Mouse (Mus musculus) heart, embryonic 13.5 days (tissue): Measurements from ENCODE around the gene Nlrp2. TPM values are rescaled to one million over a fixed set of nuclear protein-coding genes. Genes with fewer than 3 reads are reported as not detected.

Experiments
- ATAC-seq: fragments of 200-750 bp; cut with Nextera tagmentation; 2 replicates; pipeline ENCODE4 v1.8.0; 2017; ENCODE audit warnings: moderate TSS enrichment; ENCODE audit not compliant: insufficient number of reproducible peaks, low FRiP score, low TSS enrichment; ENCODE audit errors: extremely low read depth
- H3K27ac ChIP-seq: fragments of 300-500 bp; sonication (generic); replicated peaks from 2 replicates; pipeline ENCODE4 v1.5.1; 2015; ENCODE audit warnings: moderate library complexity, mild to moderate bottlenecking, inconsistent platforms
- H3K27me3 ChIP-seq: fragments of 300-500 bp; sonication (generic); replicated peaks from 2 replicates; pipeline ENCODE4 v1.6.1; 2015; ENCODE audit warnings: mild to moderate bottlenecking, inconsistent platforms
- H3K36me3 ChIP-seq: fragments of 300-500 bp; sonication (generic); 2 replicates; pipeline ENCODE4 v1.6.1; 2015; ENCODE audit warnings: mild to moderate bottlenecking, inconsistent platforms
- H3K4me1 ChIP-seq: fragments of 300-500 bp; sonication (generic); 2 replicates; pipeline ENCODE4 v1.6.1; 2015; ENCODE audit warnings: inconsistent platforms
- H3K4me2 ChIP-seq: fragments of 300-500 bp; sonication (generic); 2 replicates; pipeline ENCODE4 v1.6.1; 2015; ENCODE audit warnings: inconsistent platforms, mild to moderate bottlenecking, moderate library complexity
- H3K4me3 ChIP-seq: fragments of 300-500 bp; sonication (generic); 2 replicates; pipeline ENCODE4 v1.5.1; 2015; ENCODE audit warnings: moderate library complexity, mild to moderate bottlenecking, inconsistent platforms
- H3K9ac ChIP-seq: fragments of 300-500 bp; sonication (generic); 2 replicates; pipeline ENCODE4 v1.6.1; 2015; ENCODE audit warnings: inconsistent platforms, mild to moderate bottlenecking, moderate library complexity
- H3K9me3 ChIP-seq: fragments of 300-500 bp; sonication (generic); 2 replicates; pipeline ENCODE4 v1.6.1; 2016; ENCODE audit warnings: inconsistent platforms
- WGBS: fragments of 180-500 bp; shearing (Covaris S2); methylation state at CpG from one replicate; pipeline ENCODE4 v1.1.7; 2015; ENCODE audit warnings: mixed read lengths; 5-methylcytosine and 5-hydroxymethylcytosine counted together
- polyA plus RNA-seq: library from polyadenylated mRNA; unstranded; fragments of >200 nt; fragmentation: Nextera tagmentation; extraction: Ambion mirVana; gene quantifications from 2 replicates; pipeline ENCODE4 v1.2.1, GENCODE M21; 2015

Gene Nlrp2
- polyA plus RNA-seq, result not detected in 2 replicates

DNA sequence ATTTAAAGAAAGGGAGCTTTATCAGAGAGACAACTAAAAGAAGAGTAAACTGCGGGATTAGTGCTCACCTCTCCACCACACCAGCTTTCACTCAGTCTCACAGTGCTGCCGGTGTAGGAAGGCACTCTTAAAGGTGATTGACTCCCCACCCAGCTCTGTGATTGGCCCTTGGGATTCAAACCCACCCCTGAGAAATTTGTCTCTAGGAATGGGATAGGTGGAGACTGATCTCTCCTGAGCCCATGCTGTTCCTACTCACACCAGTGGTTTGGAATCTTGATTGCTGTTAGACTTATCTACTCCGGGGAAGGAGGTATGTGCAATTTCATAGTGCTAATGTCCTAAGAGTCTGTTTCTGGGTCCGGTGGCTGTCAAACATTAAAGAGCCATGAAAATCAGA is at the start of gene Nlrp2:
Nlrp2 (minus strand) TSS at position 101 of the 400 bp plus-strand sequence.
- ATAC-seq, result no peak
- no peak within 1 kb of the TSS for H3K4me3 ChIP-seq
- peaks cover 46% of the 10 kb centered on the region for H3K9me3 ChIP-seq
- H3K27me3 ChIP-seq, result no peaks in the 10 kb centered on the region
- H3K4me2 ChIP-seq, result no peak within 1 kb of the TSS
- no peak within 1 kb of the TSS for H3K27ac ChIP-seq
- no peak within 1 kb of the TSS for H3K9ac ChIP-seq
- H3K36me3 ChIP-seq, result no peaks in the 10 kb centered on the region
- H3K4me1 ChIP-seq, result no peaks in the 10 kb centered on the region
- WGBS, result 70% methylated on average over 4 of the region's 4 CpGs

DNA sequence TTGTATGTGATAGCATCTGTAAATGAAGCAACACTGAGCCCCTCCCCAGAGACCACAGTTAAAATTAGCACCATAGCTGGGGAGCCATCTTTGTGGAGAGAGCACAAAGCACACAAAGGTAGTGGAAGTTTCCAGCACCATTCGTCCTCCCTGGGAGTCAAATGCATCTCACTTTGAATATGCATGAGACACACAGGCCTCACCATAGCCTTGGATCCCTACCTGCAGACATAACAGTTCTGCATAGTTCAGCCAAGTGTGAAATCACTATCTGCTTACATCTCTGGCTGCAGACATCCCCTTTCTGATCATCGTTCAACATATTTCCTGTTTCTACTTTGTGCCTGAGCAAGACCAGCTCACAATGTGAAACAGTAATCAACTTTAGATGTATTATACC is 15.9 kb upstream of the Nlrp2 start:
- ATAC-seq, result no peak
- 70% methylated on average over 2 of the region's 2 CpGs for WGBS
- no peak overlapping the region for H3K9ac ChIP-seq
- no peaks in the 10 kb centered on the region for H3K36me3 ChIP-seq
- peaks cover 38% of the 10 kb centered on the region for H3K9me3 ChIP-seq
- no peak overlapping the region for H3K4me2 ChIP-seq
- H3K4me1 ChIP-seq, result no peaks in the 10 kb centered on the region
- no peak overlapping the region for H3K4me3 ChIP-seq
- H3K27me3 ChIP-seq, result no peaks in the 10 kb centered on the region
- no peak overlapping the region for H3K27ac ChIP-seq

DNA sequence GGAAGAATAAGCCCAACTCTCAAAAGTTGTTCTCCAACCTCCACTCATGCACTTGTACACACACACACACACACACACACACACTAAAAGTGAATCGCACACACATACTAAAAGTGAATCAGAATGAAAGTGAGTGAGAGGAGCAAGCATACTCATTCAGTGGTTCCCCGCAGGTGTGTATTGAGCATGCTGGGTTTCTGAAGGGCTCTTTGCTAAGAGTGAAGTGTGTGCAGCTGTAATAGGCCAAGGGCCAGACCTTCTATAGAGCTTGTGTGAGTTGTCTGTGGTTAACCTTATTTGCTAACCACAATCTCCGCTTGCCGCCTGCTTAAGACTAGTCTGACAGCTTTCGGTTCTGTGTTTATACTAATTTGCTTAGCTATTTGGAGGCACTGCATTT is 12.8 kb upstream of the Nlrp2 start:
- H3K36me3 ChIP-seq, result no peaks in the 10 kb centered on the region
- WGBS, result 84% methylated on average over 5 of the region's 5 CpGs
- no peak for ATAC-seq
- peaks cover 60% of the 10 kb centered on the region for H3K9me3 ChIP-seq
- H3K27ac ChIP-seq, result no peak overlapping the region
- no peaks in the 10 kb centered on the region for H3K4me1 ChIP-seq
- H3K4me2 ChIP-seq, result no peak overlapping the region
- H3K9ac ChIP-seq, result no peak overlapping the region
- no peak overlapping the region for H3K4me3 ChIP-seq
- H3K27me3 ChIP-seq, result no peaks in the 10 kb centered on the region

DNA sequence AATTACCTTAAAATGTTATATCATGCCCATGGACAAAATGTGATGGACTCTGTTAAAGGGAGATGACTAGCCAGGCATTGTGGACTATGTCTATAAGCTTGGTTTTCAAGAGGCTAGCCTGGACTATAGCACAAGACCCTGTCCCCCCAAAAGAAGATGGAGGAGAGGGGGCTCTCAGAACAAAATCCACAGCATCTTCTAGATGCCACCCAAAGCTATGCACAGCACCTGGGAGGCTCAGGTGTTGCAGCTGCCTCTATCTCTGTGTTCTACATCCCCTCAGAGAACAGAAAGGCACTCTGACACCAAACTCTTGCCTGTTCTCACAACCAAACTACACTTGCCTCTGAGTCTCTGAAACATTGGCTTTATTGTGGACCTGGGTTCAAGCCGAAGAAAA is 598 bp downstream of the Nlrp2 start, which contains the start of gene Gm5065:
Gm5065 (plus strand) TSS at position 301 of the 400 bp plus-strand sequence.
- no peak within 1 kb of the TSS for H3K4me3 ChIP-seq
- H3K9me3 ChIP-seq, result peaks cover 41% of the 10 kb centered on the region
- WGBS, result 68% methylated on average over 1 of the region's 1 CpGs
- no peak for ATAC-seq
- H3K27ac ChIP-seq, result no peak within 1 kb of the TSS
- H3K36me3 ChIP-seq, result no peaks in the 10 kb centered on the region
- no peak within 1 kb of the TSS for H3K9ac ChIP-seq
- no peak within 1 kb of the TSS for H3K4me2 ChIP-seq
- no peaks in the 10 kb centered on the region for H3K27me3 ChIP-seq
- no peaks in the 10 kb centered on the region for H3K4me1 ChIP-seq

- H3K27me3 ChIP-seq, result no peaks in the 10 kb centered on the region
- ATAC-seq, result no peak
- no peaks in the 10 kb centered on the region for H3K4me1 ChIP-seq
- H3K27ac ChIP-seq, result no peak overlapping the region
- WGBS, result 55% methylated on average over 1 of the region's 1 CpGs
- no peak overlapping the region for H3K4me2 ChIP-seq
- no peak overlapping the region for H3K9ac ChIP-seq
- H3K9me3 ChIP-seq, result peaks cover 52% of the 10 kb centered on the region
- H3K4me3 ChIP-seq, result no peak overlapping the region
- H3K36me3 ChIP-seq, result no peaks in the 10 kb centered on the region
Measured at GRCm38 (mm10) chr7:5327511-5327910, 23.3 kb downstream of the Nlrp2 start.

DNA sequence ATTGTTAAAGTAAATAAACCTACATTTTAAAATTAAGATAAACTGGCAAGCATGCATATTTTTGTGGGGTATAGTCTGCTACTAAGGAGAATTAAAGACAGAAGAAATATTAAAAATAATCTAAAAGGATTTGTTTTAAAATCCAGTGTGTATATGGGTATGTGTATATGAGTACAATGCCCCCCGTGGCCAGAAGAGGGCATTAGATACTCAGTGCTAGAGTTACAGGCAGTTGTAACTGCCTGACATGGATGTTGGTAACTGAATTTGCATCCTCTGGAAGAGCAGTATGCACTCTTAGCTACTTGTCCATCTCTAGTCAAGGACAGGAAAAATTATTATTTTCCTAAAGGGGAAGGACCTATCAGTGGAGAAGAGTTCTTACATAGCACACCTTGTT is 62.6 kb downstream of the Nlrp2 start:
- H3K9ac ChIP-seq, result no peak overlapping the region
- whole genome bisulfite sequencing, result 45% methylated on average over 1 of the region's 1 CpGs

GRCm38 (mm10) chr7:5263051-5263450 is 87.8 kb downstream of the Nlrp2 start:
- H3K27me3 ChIP-seq, result no peaks in the 10 kb centered on the region
- H3K4me2 ChIP-seq, result no peak overlapping the region
- no peak for ATAC-seq
- H3K36me3 ChIP-seq, result no peaks in the 10 kb centered on the region
- no peak overlapping the region for H3K9ac ChIP-seq
- H3K4me1 ChIP-seq, result no peaks in the 10 kb centered on the region
- WGBS, result 75% methylated on average over 3 of the region's 3 CpGs
- no peak overlapping the region for H3K4me3 ChIP-seq
- H3K9me3 ChIP-seq, result peaks cover 24% of the 10 kb centered on the region
- no peak overlapping the region for H3K27ac ChIP-seq

More for the DNA sequence above, 62.6 kb downstream of the Nlrp2 start:
- H3K4me1 ChIP-seq, result no peaks in the 10 kb centered on the region
- H3K36me3 ChIP-seq, result no peaks in the 10 kb centered on the region
- H3K27ac ChIP-seq, result no peak overlapping the region
- no peak overlapping the region for H3K4me2 ChIP-seq
- ATAC-seq, result no peak
- no peak overlapping the region for H3K4me3 ChIP-seq
- peaks cover 17% of the 10 kb centered on the region; the same call in 1 of the 2 replicates for H3K9me3 ChIP-seq
- no peaks in the 10 kb centered on the region for H3K27me3 ChIP-seq

Other genes with a start within 250 kb of the Nlrp2 start
- gene Rfpl4, start 234.1 kb downstream of the Nlrp2 start, polyA plus RNA-seq, result 0.11 TPM in 1 of 2 replicates, not detected in the other
- 1.6 and 1.8 TPM in 2 replicates for gene Rasl2-9, start 225.1 kb downstream of the Nlrp2 start, polyA plus RNA-seq
- 0.03 and 0.05 TPM in 2 replicates for gene Vmn1r55, start 201.4 kb downstream of the Nlrp2 start, polyA plus RNA-seq
- gene Vmn1r56, start 154.3 kb downstream of the Nlrp2 start, polyA plus RNA-seq, result not detected in 2 replicates
- not detected in 2 replicates for gene Vmn1r57, start 132.5 kb downstream of the Nlrp2 start, polyA plus RNA-seq
- gene Gm5065, start 498 bp downstream of the Nlrp2 start, polyA plus RNA-seq, result not detected in 2 replicates
- gene Vmn1r58, start 62.4 kb upstream of the Nlrp2 start, polyA plus RNA-seq, result not detected in 2 replicates
- gene Vmn1r59, start 105.7 kb upstream of the Nlrp2 start, polyA plus RNA-seq, result not detected in 2 replicates
- not detected in 2 replicates for gene Vmn2r28, start 142.9 kb upstream of the Nlrp2 start, polyA plus RNA-seq
- gene Vmn1r60, start 196.3 kb upstream of the Nlrp2 start, polyA plus RNA-seq, result not detected in 2 replicates